Mouse (Mus musculus): ENCODE data around the gene Gm10644.

Gene Gm10644

GRCm38 (mm10) chr8:83980845-83981244, 25.8 kb upstream of the Gm10644 start:
- no peak for DNase-seq (ENCODE audit: low spot score)

- DNase-seq (ENCODE audit: low spot score): no peak
Observed at GRCm38 (mm10) chr8:83980250-83980649, 25.2 kb upstream of the Gm10644 start.

- DNase-seq (ENCODE audit: low spot score): no peak
Observed at GRCm38 (mm10) chr8:83978200-83978599, 23.2 kb upstream of the Gm10644 start.

GRCm38 (mm10) chr8:83977646-83978045, 22.6 kb upstream of the Gm10644 start:
- DNase-seq (ENCODE audit: low spot score): no peak

DNA sequence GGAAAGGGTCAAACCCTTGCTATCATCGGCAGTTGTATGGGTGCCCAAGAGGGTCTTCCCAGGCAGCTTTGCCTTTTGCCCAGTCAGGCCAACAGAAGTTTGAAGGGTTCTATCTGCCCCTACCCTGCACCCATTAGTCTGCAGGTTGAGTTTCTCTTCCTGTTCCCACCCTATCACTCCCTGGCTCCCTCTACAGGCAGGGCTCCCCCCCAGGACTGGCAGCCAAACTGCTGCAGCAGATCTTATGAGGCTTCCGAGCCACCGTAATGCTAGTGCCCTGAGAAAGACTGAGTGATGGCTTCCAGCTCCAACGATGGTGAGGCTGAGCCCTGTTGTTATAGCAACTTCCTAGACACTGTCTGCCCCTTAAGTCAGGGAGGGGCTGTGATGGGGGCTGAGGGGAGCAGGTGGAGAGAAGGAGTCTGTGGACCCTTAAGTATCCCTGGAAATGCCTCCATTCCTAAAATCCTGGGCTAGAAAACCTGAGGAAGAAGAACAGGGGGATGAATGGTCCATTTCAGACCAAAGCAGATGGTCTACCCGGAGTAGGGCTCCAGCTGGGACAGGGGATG, 21.9 kb upstream of the Gm10644 start:
- DNase-seq (ENCODE audit: low spot score): no peak

GRCm38 (mm10) chr8:83976101-83976630, 21.2 kb upstream of the Gm10644 start:
- no peak for DNase-seq (ENCODE audit: low spot score)

DNA sequence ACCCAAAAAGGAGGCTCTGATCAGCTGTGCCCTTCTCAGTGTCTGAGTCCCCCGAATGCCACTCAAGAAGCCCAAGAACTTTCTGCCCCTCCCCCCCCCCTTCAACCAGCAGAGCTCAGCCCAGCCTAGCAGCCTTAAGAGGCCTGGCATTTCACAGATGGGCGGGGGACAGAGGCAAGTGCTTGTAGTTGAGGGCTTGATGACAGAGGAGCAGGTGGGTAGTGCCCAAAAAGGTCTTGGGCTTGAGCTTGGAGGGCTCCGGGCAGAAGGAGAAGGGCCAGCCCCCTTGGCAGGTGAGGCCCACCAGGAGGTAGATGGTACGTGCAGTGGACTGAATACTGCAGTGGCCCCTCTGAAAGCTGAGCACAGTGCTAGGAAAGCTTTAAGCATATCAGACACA, 19.5 kb upstream of the Gm10644 start:
- no peak for DNase-seq (ENCODE audit: low spot score)

GRCm38 (mm10) chr8:83973161-83974031, 18.4 kb upstream of the Gm10644 start:
- DNase-seq (ENCODE audit: low spot score): no peak

GRCm38 (mm10) chr8:83972150-83973120, 17.4 kb upstream of the Gm10644 start, which contains the start of gene Prkaca:
TSS of gene Prkaca (plus strand) at chr8:83972993.
- peak; percentile 98 for DNase-seq (ENCODE audit: low spot score)

- no peak for DNase-seq (ENCODE audit: low spot score)
Observed at GRCm38 (mm10) chr8:83971661-83972060, 16.7 kb upstream of the Gm10644 start.

GRCm38 (mm10) chr8:83971121-83971520, 16.1 kb upstream of the Gm10644 start:
- DNase-seq (ENCODE audit: low spot score): no peak

DNA sequence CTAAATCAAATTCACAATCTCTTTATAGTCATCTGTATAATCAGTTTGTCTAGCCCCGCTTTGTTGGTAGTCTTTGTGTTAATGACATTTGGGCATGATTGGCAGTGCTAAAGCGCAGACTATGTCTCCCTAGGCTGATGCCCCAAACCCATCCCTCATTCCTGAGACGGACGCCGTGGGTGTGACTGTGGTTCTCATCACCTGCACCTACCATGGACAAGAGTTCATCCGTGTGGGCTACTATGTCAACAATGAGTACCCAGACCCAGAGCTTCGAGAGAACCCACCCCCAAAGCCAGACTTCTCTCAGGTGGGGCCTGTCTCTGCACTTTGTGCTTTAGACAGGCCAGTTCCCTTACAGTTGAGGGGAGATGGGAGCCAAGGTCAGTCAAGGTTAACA, 12.7 kb upstream of the Gm10644 start:
- DNase-seq (ENCODE audit: low spot score): no peak

DNA sequence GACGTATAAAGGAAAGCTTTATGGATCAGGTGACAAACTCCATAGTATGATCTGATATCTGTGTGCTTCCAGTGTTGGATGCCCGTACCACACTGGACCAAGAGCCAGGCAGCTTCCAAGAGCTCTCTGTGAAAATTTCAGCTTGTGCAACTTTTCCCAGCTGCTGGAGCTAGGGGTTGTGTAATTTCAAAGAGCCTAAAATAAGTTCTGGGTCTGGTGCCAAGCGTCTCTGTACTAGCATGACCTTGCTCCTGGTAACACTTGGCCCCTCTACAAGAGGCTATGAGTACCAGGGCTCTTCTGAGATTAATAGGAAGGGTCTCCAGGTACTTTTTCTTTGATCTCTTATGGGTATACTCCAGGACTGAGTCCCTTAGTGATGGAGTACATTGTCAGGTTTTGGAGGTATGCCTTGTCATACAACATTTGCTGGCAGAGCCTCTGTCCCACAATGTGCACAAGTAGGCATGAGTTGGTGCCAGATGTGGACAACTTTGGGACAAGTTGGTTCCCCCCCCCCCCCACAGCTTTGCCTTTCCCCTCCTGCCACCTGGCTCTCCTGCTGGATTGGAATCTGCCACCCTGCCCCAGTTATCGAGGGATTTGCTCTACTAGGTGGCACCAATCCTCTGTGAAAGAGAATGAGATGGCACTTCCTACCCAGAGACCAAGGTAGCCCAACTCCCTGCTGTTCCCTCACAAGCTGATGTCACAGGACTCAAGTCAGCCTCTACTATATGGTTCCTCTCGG, 9.2 kb upstream of the Gm10644 start:
- no peak for DNase-seq (ENCODE audit: low spot score)

DNA sequence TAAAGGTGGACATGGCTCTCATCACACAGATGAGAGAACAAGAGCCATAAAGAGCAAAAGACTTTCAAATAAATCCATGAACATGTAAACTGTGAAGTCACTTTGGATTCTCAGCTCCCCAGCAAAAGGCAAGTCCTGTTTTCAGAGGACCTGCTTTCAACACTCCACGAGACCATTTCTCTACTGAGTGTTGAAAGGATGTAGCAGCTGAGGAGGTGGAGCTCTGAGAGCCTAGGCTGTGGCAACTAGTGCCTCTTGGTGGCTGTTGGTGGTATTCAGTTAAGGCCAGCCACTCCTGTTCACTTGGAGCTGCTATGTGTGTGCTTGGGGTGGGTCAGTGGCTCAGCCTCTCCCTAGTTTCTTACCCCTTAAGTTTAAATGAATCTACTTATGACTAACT, 1.8 kb upstream of the Gm10644 start:
- no peak for DNase-seq (ENCODE audit: low spot score)

- no peak for DNase-seq (ENCODE audit: low spot score)
Observed at GRCm38 (mm10) chr8:83955958-83956218, 883 bp upstream of the Gm10644 start.

- DNase-seq (ENCODE audit: low spot score): no peak
Observed at GRCm38 (mm10) chr8:83954749-83955105, 278 bp downstream of the Gm10644 start.

DNA sequence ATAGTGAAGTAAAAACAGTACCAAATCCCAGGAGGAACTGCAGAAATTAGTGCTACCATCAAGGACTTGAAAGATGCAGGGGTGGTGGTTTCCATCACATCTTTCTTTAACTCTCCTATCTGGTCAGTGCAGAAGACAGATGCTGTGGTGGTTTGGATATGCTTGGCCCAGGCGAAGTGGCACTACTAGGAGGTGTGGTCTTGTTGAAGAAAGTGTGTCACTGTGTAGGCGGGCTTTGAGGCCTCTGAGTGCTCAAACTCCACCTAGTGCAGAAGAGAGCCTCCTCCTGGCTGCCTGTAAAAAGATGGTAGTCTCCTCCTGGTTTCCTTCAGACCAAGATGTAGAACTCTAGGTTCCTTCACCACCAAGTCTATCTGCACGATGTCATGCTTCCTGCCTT, 9.5 kb downstream of the Gm10644 start:
- DNase-seq (ENCODE audit: low spot score): no peak

DNA sequence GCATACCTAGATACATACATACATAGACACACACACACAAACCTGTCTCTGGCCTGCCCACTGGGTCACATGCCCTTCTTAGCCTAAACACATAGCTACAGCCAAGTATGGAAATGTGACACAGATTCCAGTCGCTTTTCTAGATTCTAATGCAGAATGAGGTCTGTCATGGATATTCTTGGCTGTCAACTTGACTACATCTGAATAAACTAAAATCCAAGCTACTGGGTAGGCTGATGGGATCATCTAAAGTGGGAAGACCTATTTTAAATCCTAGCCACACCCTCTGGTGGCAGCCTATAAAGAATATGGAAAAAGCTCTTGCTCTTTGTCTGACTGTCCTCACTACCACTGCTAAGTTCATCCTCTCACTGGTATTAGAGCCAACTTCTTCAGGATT, 12.6 kb downstream of the Gm10644 start:
- DNase-seq (ENCODE audit: low spot score): no peak

DNA sequence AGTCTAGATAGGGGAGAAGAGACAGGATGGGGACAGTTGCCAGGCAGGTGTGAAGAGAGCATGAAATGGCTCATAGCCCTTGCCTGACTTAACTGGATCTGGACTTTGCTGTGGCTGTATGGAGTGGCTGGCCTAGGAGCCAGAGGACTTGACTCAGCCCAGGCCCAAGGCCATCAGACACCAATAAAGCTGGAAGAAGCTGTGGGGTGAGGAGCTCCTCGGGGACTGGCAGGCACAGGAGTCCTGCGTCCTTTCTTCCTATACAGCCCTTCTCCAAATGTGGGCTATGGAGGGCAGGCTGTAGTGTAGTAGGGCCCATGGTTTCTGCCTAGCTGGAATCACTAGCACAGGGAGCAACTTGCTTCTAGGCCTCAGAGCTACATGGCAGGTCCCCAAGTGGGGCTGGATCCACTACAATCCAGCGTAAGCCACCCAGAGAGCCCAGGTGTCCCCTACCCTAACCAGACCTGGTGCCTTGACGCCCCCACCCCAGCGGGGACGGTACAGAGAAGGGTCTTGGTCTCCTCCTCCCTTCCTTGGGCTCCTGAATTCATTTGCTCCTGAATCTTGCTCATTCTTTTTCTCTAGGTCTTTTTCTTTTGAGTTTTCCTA, 13.8 kb downstream of the Gm10644 start:
- DNase-seq (ENCODE audit: low spot score): no peak

- no peak for DNase-seq (ENCODE audit: low spot score)
Observed at GRCm38 (mm10) chr8:83938330-83938729, 16.7 kb downstream of the Gm10644 start.

GRCm38 (mm10) chr8:83937645-83938044, 17.4 kb downstream of the Gm10644 start:
- no peak for DNase-seq (ENCODE audit: low spot score)

All from urinary bladder, postnatal 14 days (tissue).